Mouse (Mus musculus): ENCODE results near the gene Gm42669. TPM values are rescaled to one million over a fixed set of nuclear protein-coding genes. Genes with fewer than 3 reads are reported as not detected.

The Gm42669 gene
- polyA plus RNA-seq, 1 experiment = 0.23 TPM

DNA sequence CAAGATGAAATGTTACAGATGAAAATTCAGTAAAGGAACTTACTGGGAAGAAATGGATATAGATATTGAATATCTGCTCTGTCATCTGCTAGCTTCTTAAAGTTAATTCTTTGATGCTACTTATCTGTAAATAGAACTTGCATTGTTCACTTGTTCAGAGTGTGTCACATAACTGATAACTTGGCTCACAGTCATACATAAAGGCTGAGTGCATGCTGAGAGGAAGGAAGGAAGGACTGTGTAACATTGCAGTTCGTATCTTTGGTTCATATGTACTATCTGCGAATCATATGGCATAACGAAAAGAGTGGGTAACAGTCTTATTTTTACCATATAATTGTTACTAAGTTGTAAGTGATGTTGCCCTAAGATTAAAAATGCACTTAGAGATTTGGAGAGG is 113.9 kb downstream of the Gm42669 start:
- no peaks in the 10 kb centered on the region for H3K27me3 ChIP-seq (ENCODE audit: control insufficient read depth, insufficient read depth, low read length)
- 92% methylated on average over 3 of the region's 3 CpGs for WGBS
- no peak for DNase-seq
- H3K4me3 ChIP-seq (replicated peaks; ENCODE audit: insufficient read depth, low read depth, low read length) = no peak overlapping the region
- TF ChIP-seq CTCF (IDR thresholded peaks at IDR 0.05; ENCODE audit: borderline replicate concordance, insufficient read depth, low read depth, low read length) (no peak), POLR2A (IDR thresholded peaks at IDR 0.05; ENCODE audit: borderline replicate concordance, insufficient read depth, low read length) (no peak)
- H3K4me1 ChIP-seq (ENCODE audit: control insufficient read depth, insufficient read depth, low read length) = no peaks in the 10 kb centered on the region
- no peak overlapping the region for H3K27ac ChIP-seq (ENCODE audit: insufficient read depth, low read length)

Other genes with a start within 250 kb of the Gm42669 start
- 11.5 and 12.5 TPM in 2 replicates for gene Tgfbr3, start 218.0 kb upstream of the Gm42669 start, polyA plus RNA-seq (2012; rRNA removed)
- 9.2 and 10.7 TPM in 2 replicates for gene Brdt, start 176.5 kb upstream of the Gm42669 start, polyA plus RNA-seq (2012; rRNA removed)
- gene Ephx4, start 104.9 kb upstream of the Gm42669 start, polyA plus RNA-seq (2012; rRNA removed) = 34.8 and 36.4 TPM in 2 replicates
- gene Lpcat2b, start 76.1 kb upstream of the Gm42669 start, polyA plus RNA-seq (2012; rRNA removed) = 0.05 and 0.06 TPM in 2 replicates
- 32.9 and 33.6 TPM in 2 replicates for gene Btbd8, start 69.6 kb upstream of the Gm42669 start, polyA plus RNA-seq (2012; rRNA removed)
- gene 1700028K03Rik, start 27.1 kb downstream of the Gm42669 start, polyA plus RNA-seq (2012; rRNA removed) = 0.21 and 0.32 TPM in 2 replicates
- 12.5 and 13.4 TPM in 2 replicates for gene Rpap2, start 89.8 kb downstream of the Gm42669 start, polyA plus RNA-seq (2012; rRNA removed)
- 16.3 and 16.8 TPM in 2 replicates for gene Glmn, start 90.3 kb downstream of the Gm42669 start, polyA plus RNA-seq (2012; rRNA removed)
- not detected in 2 replicates for gene Gfi1, start 218.4 kb downstream of the Gm42669 start, polyA plus RNA-seq (2012; rRNA removed)

Data from cerebellum, adult 2 months (tissue).